ENCODE assay signal across 10 mouse cellular contexts in genomic region chr15:32610776-32611175, GRCm38 (mm10).
DNase-seq lines count a peak whose midpoint lies in the region; ATAC-seq lines count a peak whose summit lies in the region.
"Had no signal": no experiment of that assay in that cellular context is flagged by ENCODE, and none has a peak within 500 bp of the region (broad histone marks: within the 10 kb centered on the region; RNA-seq: fewer than 3 reads in every experiment).

No protein-coding gene starts in this region.

- H3K9ac ChIP-seq in hindbrain, embryonic 15.5 days, result no peak overlapping the region
- no peak overlapping the region for H3K9ac ChIP-seq in hindbrain, embryonic 11.5 days (ENCODE audit: low read depth, low read length)
- H3K9ac ChIP-seq: embryonic facial prominence, embryonic 13.5 days; neural tube, embryonic 12.5 days had no signal

- no peak for DNase-seq in hindbrain, embryonic 11.5 days (ENCODE audit: low spot score)
- DNase-seq in ovary, postnatal 14 days (ENCODE audit: low spot score), result peak; percentile 20
- DNase-seq in ovary, adult 18-20 months (ENCODE audit: low spot score), result no peak
- peak; percentile 6 to 24 for DNase-seq in heart, adult 9 months (ENCODE audit: low spot score in 2 of 2)
- DNase-seq in lung, postnatal 25 days (ENCODE audit: low spot score), result peak; percentile 5
- DNase-seq in thymus, postnatal 25 days, result no peak

- H3K27me3 ChIP-seq in hindbrain, embryonic 15.5 days, result no peaks in the 10 kb centered on the region
- H3K27me3 ChIP-seq in hindbrain, embryonic 11.5 days (ENCODE audit: control insufficient read depth, insufficient read depth, low read length), result no peaks in the 10 kb centered on the region
- H3K27me3 ChIP-seq: embryonic facial prominence, embryonic 13.5 days; neural tube, embryonic 12.5 days had no signal

- ATAC-seq in hindbrain, embryonic 15.5 days (ENCODE audit: low FRiP score, low read depth), result peak; percentile 48; the same call in 1 of the 2 replicates
- no peak for ATAC-seq in hindbrain, embryonic 11.5 days (ENCODE audit: low FRiP score)
- no peak for ATAC-seq in megakaryocyte, adult 5-6 weeks (ENCODE audit: poor library complexity, severe bottlenecking)

- H3K9me3 ChIP-seq in hindbrain, embryonic 15.5 days, result no peaks in the 10 kb centered on the region
- no peaks in the 10 kb centered on the region for H3K9me3 ChIP-seq in hindbrain, embryonic 11.5 days (ENCODE audit: control insufficient read depth, low read length)
- H3K9me3 ChIP-seq: embryonic facial prominence, embryonic 13.5 days; neural tube, embryonic 12.5 days had no signal

- H3K36me3 ChIP-seq in hindbrain, embryonic 15.5 days, result no peaks in the 10 kb centered on the region
- no peaks in the 10 kb centered on the region for H3K36me3 ChIP-seq in hindbrain, embryonic 11.5 days (ENCODE audit: control insufficient read depth, insufficient read depth, low read length)
- H3K36me3 ChIP-seq: neural tube, embryonic 12.5 days had no signal

- no peak overlapping the region for H3K4me3 ChIP-seq in hindbrain, embryonic 15.5 days
- no peak overlapping the region for H3K4me3 ChIP-seq in hindbrain, embryonic 11.5 days (ENCODE audit: low read depth, low read length)
- H3K4me3 ChIP-seq: embryonic facial prominence, embryonic 13.5 days; neural tube, embryonic 12.5 days had no signal

- no peak overlapping the region for H3K27ac ChIP-seq in hindbrain, embryonic 15.5 days (replicated peaks)
- no peak overlapping the region for H3K27ac ChIP-seq in hindbrain, embryonic 11.5 days (ENCODE audit: low read depth, low read length)
- H3K27ac ChIP-seq: embryonic facial prominence, embryonic 13.5 days; neural tube, embryonic 12.5 days had no signal

- H3K4me1 ChIP-seq in hindbrain, embryonic 15.5 days (replicated peaks), result no peaks in the 10 kb centered on the region
- H3K4me1 ChIP-seq in hindbrain, embryonic 11.5 days (replicated peaks; ENCODE audit: control insufficient read depth, insufficient read depth, low read length), result no peaks in the 10 kb centered on the region
- H3K4me1 ChIP-seq: embryonic facial prominence, embryonic 13.5 days; neural tube, embryonic 12.5 days had no signal

- H3K4me2 ChIP-seq in hindbrain, embryonic 15.5 days, result no peak overlapping the region
- no peak overlapping the region for H3K4me2 ChIP-seq in hindbrain, embryonic 11.5 days (replicated peaks; ENCODE audit: low read depth, low read length)
- H3K4me2 ChIP-seq: embryonic facial prominence, embryonic 13.5 days; neural tube, embryonic 12.5 days had no signal

- WGBS in hindbrain, embryonic 15.5 days, result 73% methylated on average over 2 of the region's 2 CpGs
- 83% methylated on average over 2 of the region's 2 CpGs for WGBS in hindbrain, embryonic 11.5 days

Comparison
In these comparisons a context has a peak if more than half of its experiments do, and no peak if none do; other contexts are left out.
1. DNase-seq: peak in ovary, postnatal 14 days (single experiment), heart, adult 9 months (2 of 2) and lung, postnatal 25 days (single experiment); none in hindbrain, embryonic 11.5 days (single experiment), ovary, adult 18-20 months (single experiment) and thymus, postnatal 25 days (single experiment).